Mouse (Mus musculus): Measurements from ENCODE around the gene Aqp1. TPM values are rescaled to one million over a fixed set of nuclear protein-coding genes. Genes with fewer than 3 reads are reported as not detected.

Gene Aqp1
- polyA plus RNA-seq, 1 experiment from 2014 or later, result 22.8 TPM

GRCm38 (mm10) chr6:55319585-55320551 is 16.4 kb upstream of the Aqp1 start:
- Histone ChIP-seq H3K27me3 (replicated peaks) (no peaks in the 10 kb centered on the region), H3K4me1 (peaks cover 16% of the 10 kb centered on the region; the same call in 1 of the 2 replicates), H3K9me3 (no peaks in the 10 kb centered on the region), H3K4me2 (no peak overlapping the region), H3K4me3 (replicated peaks) (no peak overlapping the region), H3K9ac (no peak overlapping the region), H3K36me3 (no peaks in the 10 kb centered on the region), H3K27ac (peak overlapping the region; percentile 35)
- ATAC-seq (ENCODE audit: insufficient read depth, low FRiP score, low read depth), result no peak
- 61% methylated on average over 14 of the region's 14 CpGs for WGBS

DNA sequence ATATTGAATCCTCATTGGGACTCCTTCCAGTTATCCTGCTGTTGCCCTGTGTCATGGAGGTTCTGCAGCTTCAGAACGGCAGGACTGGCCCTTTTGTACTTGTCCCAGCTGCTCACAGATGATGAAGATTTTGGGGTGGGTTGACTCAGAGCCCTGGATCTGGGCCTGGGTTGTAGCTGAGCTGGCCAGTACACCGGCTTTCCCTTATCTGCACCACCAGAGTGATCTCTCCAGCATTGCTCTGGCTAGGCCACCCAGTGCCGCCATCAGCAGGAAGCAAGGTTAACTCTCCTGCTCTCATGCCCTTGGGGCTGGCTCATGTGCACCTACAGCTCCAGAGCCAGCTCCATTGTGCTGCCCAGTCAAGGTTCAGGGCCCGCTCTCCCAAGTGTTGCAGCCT is 15.3 kb upstream of the Aqp1 start:
- Histone ChIP-seq H3K4me1 (peaks cover 16% of the 10 kb centered on the region; the same call in 1 of the 2 replicates), H3K27ac (no peak overlapping the region), H3K9ac (no peak overlapping the region), H3K27me3 (replicated peaks) (no peaks in the 10 kb centered on the region), H3K4me2 (no peak overlapping the region), H3K4me3 (replicated peaks) (no peak overlapping the region), H3K36me3 (no peaks in the 10 kb centered on the region), H3K9me3 (no peaks in the 10 kb centered on the region)
- 64% methylated on average over 4 of the region's 4 CpGs for WGBS
- ATAC-seq (ENCODE audit: insufficient read depth, low FRiP score, low read depth), result peak; percentile 33; the same call in 1 of the 2 replicates

GRCm38 (mm10) chr6:55321518-55321917 is 14.7 kb upstream of the Aqp1 start:
- no peaks in the 10 kb centered on the region for H3K27me3 ChIP-seq (replicated peaks)
- 58% methylated on average over 6 of the region's 6 CpGs for WGBS
- no peaks in the 10 kb centered on the region for H3K9me3 ChIP-seq
- H3K27ac ChIP-seq, result no peak overlapping the region
- H3K9ac ChIP-seq, result no peak overlapping the region
- H3K4me2 ChIP-seq, result no peak overlapping the region
- H3K36me3 ChIP-seq, result no peaks in the 10 kb centered on the region
- H3K4me1 ChIP-seq, result peaks cover 19% of the 10 kb centered on the region
- ATAC-seq (ENCODE audit: insufficient read depth, low FRiP score, low read depth), result peak; percentile 23; the same call in 1 of the 2 replicates
- no peak overlapping the region for H3K4me3 ChIP-seq (replicated peaks)

- H3K9ac ChIP-seq, result no peak overlapping the region
- no peak overlapping the region for H3K4me2 ChIP-seq
- H3K9me3 ChIP-seq, result no peaks in the 10 kb centered on the region
- no peak overlapping the region for H3K4me3 ChIP-seq (replicated peaks)
- peaks cover 30% of the 10 kb centered on the region for H3K4me1 ChIP-seq
- H3K27ac ChIP-seq, result peak overlapping the region; percentile 74; the same call in 1 of the 2 replicates
- no peaks in the 10 kb centered on the region for H3K27me3 ChIP-seq (replicated peaks)
- no peak for ATAC-seq (ENCODE audit: insufficient read depth, low FRiP score, low read depth)
- H3K36me3 ChIP-seq, result no peaks in the 10 kb centered on the region
- WGBS, result 90% methylated on average over 2 of the region's 2 CpGs
Observed at GRCm38 (mm10) chr6:55322980-55323379, 13.3 kb upstream of the Aqp1 start.

- no peaks in the 10 kb centered on the region for H3K27me3 ChIP-seq (replicated peaks)
- H3K27ac ChIP-seq, result peak overlapping the region; percentile 74
- no peaks in the 10 kb centered on the region for H3K36me3 ChIP-seq
- H3K4me1 ChIP-seq, result peaks cover 30% of the 10 kb centered on the region
- H3K9ac ChIP-seq, result no peak overlapping the region
- 31% methylated on average over 17 of the region's 17 CpGs for WGBS
- no peak overlapping the region for H3K4me3 ChIP-seq (replicated peaks)
- peak; percentile 79 for ATAC-seq (ENCODE audit: insufficient read depth, low FRiP score, low read depth)
- peak overlapping the region; percentile 11; the same call in 1 of the 2 replicates for H3K4me2 ChIP-seq
- H3K9me3 ChIP-seq, result no peaks in the 10 kb centered on the region
Observed at GRCm38 (mm10) chr6:55323908-55324634, 12.2 kb upstream of the Aqp1 start.

DNA sequence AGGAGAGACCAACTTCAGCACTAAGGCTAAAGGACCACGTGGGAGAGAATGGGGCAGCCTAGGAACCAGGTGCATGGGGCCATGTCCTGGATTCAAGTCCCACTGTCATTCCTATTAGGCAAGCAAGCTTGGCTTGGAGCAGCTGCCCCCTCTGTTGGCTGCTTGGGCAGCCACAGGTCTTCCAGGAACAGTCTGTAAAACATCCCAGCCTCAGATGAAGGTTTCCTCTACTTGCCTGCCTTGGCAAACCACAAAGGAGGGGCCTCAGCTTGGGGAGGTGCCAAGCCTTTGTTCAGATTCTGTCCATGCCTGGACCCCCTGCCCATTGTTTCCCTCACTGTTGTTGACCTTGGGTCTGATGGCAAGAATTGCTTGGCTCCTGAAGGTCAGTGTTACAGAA is 11.4 kb upstream of the Aqp1 start:
- Histone ChIP-seq H3K27me3 (replicated peaks) (no peaks in the 10 kb centered on the region), H3K9ac (no peak overlapping the region), H3K4me2 (no peak overlapping the region), H3K4me1 (peaks cover 26% of the 10 kb centered on the region), H3K36me3 (no peaks in the 10 kb centered on the region), H3K9me3 (no peaks in the 10 kb centered on the region), H3K27ac (peak overlapping the region; percentile 60), H3K4me3 (replicated peaks) (no peak overlapping the region)
- 52% methylated on average over 1 of the region's 1 CpGs for WGBS
- ATAC-seq (ENCODE audit: insufficient read depth, low FRiP score, low read depth), result no peak

- no peaks in the 10 kb centered on the region for H3K27me3 ChIP-seq (replicated peaks)
Observed at GRCm38 (mm10) chr6:55326299-55326698, 9.9 kb upstream of the Aqp1 start.

DNA sequence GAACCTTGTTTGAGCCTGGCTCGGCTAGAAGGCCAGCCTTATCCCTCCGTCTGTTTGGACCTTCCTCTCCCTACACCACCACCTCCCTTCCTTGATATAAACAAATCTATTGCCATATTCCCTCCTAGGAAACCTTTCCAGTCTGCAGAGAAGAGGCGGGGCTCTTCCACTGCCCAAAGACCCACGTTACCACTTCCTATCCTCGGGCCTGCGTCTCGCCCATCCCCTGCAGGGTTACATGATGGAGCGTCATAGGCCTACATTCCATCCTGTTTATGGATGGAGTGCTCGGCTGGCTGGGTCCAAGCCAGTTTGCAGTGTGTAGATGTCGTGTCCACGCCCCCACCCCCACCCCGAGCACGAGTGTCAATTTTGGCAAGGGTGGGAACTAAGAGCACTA is 8.9 kb upstream of the Aqp1 start:
- no peaks in the 10 kb centered on the region for H3K27me3 ChIP-seq (replicated peaks)
- no peaks in the 10 kb centered on the region for H3K9me3 ChIP-seq
- H3K4me1 ChIP-seq, result peaks cover 31% of the 10 kb centered on the region
- H3K36me3 ChIP-seq, result no peaks in the 10 kb centered on the region
- no peak for ATAC-seq (ENCODE audit: insufficient read depth, low FRiP score, low read depth)
- H3K9ac ChIP-seq, result no peak overlapping the region
- no peak overlapping the region for H3K4me2 ChIP-seq
- H3K27ac ChIP-seq, result no peak overlapping the region
- no peak overlapping the region for H3K4me3 ChIP-seq (replicated peaks)
- 63% methylated on average over 13 of the region's 13 CpGs for WGBS

More at GRCm38 (mm10) chr6:55326299-55326698, 9.9 kb upstream of the Aqp1 start:
- Histone ChIP-seq H3K4me3 (replicated peaks) (no peak overlapping the region), H3K4me2 (no peak overlapping the region), H3K9me3 (no peaks in the 10 kb centered on the region), H3K4me1 (peaks cover 25% of the 10 kb centered on the region), H3K27ac (no peak overlapping the region), H3K36me3 (no peaks in the 10 kb centered on the region), H3K9ac (no peak overlapping the region)
- 57% methylated on average over 4 of the region's 4 CpGs for WGBS
- ATAC-seq (ENCODE audit: insufficient read depth, low FRiP score, low read depth), result no peak

- Histone ChIP-seq H3K9ac (no peak overlapping the region), H3K4me3 (replicated peaks) (no peak overlapping the region)
Observed at GRCm38 (mm10) chr6:55328179-55328578, 8.1 kb upstream of the Aqp1 start.

DNA sequence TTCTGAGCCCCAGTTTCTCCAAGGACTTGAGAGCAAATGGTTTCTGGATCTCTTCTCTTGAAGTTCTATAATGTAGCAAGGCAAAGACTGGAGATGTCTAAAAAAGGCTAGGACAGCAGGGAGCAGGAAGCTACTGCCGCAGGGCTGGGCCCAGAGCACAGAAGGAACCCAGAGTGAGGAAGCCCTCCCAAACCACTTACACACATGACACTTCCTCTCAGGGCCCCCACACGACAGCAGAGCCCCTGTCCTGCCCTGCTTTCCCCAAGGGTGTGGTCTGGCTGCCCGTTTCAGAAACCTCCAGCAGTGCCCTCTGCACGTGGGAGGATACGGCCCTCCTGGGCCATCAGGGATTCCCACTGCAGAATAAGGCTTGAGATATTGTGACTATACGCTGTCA is 4.9 kb upstream of the Aqp1 start:
- Histone ChIP-seq H3K4me3 (replicated peaks) (no peak overlapping the region), H3K36me3 (no peaks in the 10 kb centered on the region), H3K9me3 (no peaks in the 10 kb centered on the region), H3K4me1 (peaks cover 35% of the 10 kb centered on the region), H3K9ac (no peak overlapping the region), H3K27ac (no peak overlapping the region), H3K27me3 (replicated peaks) (no peaks in the 10 kb centered on the region), H3K4me2 (no peak overlapping the region)
- WGBS, result 52% methylated on average over 6 of the region's 6 CpGs
- no peak for ATAC-seq (ENCODE audit: insufficient read depth, low FRiP score, low read depth)

More at GRCm38 (mm10) chr6:55328179-55328578, 8.1 kb upstream of the Aqp1 start:
- Histone ChIP-seq H3K9me3 (no peaks in the 10 kb centered on the region), H3K36me3 (no peaks in the 10 kb centered on the region), H3K27ac (no peak overlapping the region), H3K4me1 (peaks cover 33% of the 10 kb centered on the region), H3K27me3 (replicated peaks) (no peaks in the 10 kb centered on the region), H3K4me2 (no peak overlapping the region)
- 70% methylated on average over 4 of the region's 4 CpGs for WGBS
- no peak for ATAC-seq (ENCODE audit: insufficient read depth, low FRiP score, low read depth)

GRCm38 (mm10) chr6:55332100-55332772 is 4.0 kb upstream of the Aqp1 start:
- Histone ChIP-seq H3K27me3 (replicated peaks) (no peaks in the 10 kb centered on the region), H3K9ac (no peak overlapping the region), H3K9me3 (no peaks in the 10 kb centered on the region), H3K4me3 (replicated peaks) (no peak overlapping the region), H3K27ac (0 out of 2 replicates have a peak overlapping the region, but pooled peaks have one; percentile 22), H3K4me1 (peaks cover 28% of the 10 kb centered on the region), H3K4me2 (no peak overlapping the region), H3K36me3 (no peaks in the 10 kb centered on the region)
- no peak for ATAC-seq (ENCODE audit: insufficient read depth, low FRiP score, low read depth)
- WGBS, result 55% methylated on average over 5 of the region's 5 CpGs
